Mouse (Mus musculus): ENCODE data around the gene Olfr1411.

GRCm38 (mm10) chr1:92636015-92636414 is 41.8 kb downstream of the Olfr1411 start:
- TF ChIP-seq POLR2A (IDR thresholded peaks at IDR 0.05; ENCODE audit: control insufficient read depth, low read depth, low read length) = no peak
- TF ChIP-seq CTCF (IDR thresholded peaks at IDR 0.05; ENCODE audit: control insufficient read depth, insufficient read depth, insufficient replicate concordance, low read depth, low read length) = no peak

Data from testis, adult 2 months (tissue).